Mouse (Mus musculus): Measurements from ENCODE around the gene Furin.
A peak's percentile ranks its signal among the peaks of the same experiment; 100 is the strongest.

Gene Furin

GRCm38 (mm10) chr7:80427730-80428129, 22.5 kb upstream of the Furin start:
- DNase-seq (ENCODE audit: low read depth): peak; percentile 72

- peak; percentile 93 for DNase-seq (ENCODE audit: low read depth)
Measured at GRCm38 (mm10) chr7:80426363-80426762, 21.1 kb upstream of the Furin start.

DNA sequence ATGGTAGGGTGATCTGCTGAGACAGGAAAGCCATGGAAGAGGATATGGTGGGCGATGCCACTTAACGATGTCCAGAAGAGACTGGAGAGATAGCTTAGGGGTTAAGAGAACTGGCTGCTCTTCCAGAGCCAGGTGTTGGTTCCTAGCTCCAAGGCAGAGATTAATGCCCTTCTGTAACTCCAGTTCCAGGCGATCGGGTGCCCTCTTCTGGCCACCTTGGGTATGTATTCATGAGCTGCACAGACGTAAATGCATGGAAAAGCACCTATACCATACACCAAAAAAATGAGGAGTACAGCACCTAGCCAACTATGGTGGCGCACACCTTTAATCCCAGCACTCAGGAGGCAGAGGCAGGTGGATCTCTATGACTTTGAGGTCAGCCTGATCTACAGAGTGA, 19.5 kb upstream of the Furin start:
- peak; percentile 56 for DNase-seq (ENCODE audit: low read depth)

DNA sequence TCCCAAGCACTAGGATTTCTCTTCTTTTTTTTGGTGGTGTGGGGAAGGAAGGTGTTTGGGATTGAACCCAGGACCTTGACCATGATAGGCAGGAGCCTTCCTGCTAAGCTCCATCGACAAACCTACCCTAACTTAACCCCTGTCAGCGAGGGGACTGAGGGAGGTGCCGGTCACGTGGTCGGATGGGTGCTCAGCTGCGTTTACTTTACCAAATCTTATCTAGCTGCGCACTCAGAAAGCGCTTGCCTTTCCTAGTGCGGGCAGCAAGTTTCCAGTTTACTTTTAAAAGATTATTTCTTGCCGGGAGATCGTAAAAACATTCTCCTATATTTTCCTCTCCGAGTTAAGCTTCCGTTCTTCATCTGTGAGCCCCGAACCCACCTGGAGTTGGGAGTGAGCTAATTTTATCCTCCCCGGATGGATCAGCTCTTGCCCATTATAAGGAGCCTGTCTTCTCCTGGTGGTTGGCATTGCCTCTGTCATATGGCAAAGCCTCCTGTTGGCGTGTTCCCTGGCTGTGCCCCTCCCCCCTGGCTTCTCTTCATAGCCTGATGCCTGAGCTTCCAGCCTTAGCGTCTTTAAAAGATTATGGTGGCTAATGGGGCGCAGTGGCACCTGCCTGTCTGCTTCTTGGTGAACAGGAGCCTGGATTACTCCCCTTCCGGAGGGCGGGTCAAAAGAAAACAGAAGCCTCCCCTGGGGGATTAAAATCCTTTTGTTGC, 17.7 kb upstream of the Furin start:
- DNase-seq (ENCODE audit: low read depth): no peak

DNA sequence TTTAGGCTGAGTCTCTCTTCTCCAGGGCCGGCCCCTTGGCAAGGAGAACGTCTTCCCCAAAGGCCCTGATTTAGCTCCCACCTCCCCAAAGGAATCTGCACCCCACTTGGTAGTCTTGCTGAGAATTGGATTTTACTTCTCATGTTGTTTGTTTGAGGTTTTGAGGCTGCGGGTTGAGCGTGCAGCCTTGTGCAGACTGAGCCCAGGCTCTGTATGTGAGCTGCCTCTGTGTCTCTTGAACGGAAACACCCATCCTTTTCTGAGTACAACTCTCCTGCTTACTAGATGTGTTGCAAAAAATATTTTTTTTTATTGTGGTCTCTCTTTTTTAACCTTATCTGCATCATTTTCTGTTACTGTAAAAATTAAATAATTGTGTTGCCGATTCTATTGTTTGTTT, 16.3 kb upstream of the Furin start:
- DNase-seq (ENCODE audit: low read depth): no peak

- peak; percentile 62 for DNase-seq (ENCODE audit: low read depth)
Measured at GRCm38 (mm10) chr7:80420586-80420985, 15.3 kb upstream of the Furin start.

DNA sequence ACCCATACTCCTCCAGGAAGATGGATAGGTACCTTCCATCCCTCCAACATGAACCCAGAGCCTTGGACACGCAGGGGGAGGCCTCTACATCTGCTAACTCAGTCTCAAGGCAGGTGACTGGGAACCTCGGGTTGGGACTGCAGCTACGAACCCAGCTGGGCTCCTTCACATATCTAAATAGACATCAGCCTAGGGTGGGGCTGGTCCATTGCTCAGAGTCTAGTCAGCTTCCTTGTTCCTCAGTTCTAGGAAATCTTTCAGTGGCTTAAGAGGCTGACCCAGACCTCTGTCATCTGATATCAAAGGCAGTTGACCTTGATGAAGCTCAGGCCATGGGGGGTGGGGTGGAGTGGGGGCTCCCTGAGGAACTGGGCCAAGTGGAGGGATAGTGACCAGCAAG, 14.0 kb upstream of the Furin start:
- DNase-seq (ENCODE audit: low read depth): peak; percentile 90

- no peak for DNase-seq (ENCODE audit: low read depth)
Measured at GRCm38 (mm10) chr7:80418036-80418435, 12.8 kb upstream of the Furin start.

- DNase-seq (ENCODE audit: low read depth): no peak
Measured at GRCm38 (mm10) chr7:80417601-80418000, 12.4 kb upstream of the Furin start.

DNA sequence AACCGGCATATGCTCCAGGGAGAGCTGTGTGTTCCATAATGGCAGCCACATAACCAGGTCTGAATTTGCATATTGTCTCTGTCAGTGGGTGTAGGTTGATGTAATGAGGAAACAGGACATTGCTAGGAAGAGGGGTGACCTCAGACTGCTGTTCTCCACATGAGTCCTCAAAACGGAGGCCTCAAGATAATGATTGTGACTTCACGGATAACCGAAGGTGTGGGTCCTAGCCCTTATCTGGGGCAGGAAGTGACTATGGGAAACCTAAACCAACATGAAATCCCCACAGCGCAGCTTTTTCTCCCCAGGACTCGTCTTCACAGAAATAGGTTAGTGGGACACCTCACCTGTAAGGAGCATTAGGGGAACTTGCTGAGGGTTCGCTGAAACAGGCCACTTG, 11.7 kb upstream of the Furin start:
- DNase-seq (ENCODE audit: low read depth): peak; percentile 78

DNA sequence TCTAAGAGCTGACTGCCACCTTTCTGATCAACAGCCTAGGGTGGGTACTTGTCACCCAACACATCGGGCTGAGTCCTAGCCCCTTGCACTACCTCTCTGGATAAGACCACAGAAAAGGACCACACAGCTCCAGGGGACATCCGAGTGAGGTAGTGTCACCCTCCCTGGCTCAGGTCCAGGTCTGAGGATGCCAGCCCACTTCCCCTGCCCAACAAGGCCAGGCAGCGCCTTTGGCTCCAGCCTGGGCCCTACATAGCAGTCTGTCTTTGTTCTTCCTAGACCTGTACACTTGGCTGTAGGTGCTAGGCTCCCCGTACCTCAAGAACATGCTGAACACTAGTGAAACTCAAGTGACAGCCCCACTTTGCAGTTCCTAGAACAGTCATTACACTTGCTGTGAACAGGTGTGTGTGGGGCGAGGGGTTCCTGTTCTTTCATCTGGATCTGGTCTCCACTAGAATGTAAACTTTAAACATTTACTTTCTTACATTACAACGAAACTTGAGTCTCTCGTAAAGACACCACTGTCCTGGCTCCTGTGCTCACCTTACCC, 9.1 kb upstream of the Furin start:
- peak; percentile 69 for DNase-seq (ENCODE audit: low read depth)

DNA sequence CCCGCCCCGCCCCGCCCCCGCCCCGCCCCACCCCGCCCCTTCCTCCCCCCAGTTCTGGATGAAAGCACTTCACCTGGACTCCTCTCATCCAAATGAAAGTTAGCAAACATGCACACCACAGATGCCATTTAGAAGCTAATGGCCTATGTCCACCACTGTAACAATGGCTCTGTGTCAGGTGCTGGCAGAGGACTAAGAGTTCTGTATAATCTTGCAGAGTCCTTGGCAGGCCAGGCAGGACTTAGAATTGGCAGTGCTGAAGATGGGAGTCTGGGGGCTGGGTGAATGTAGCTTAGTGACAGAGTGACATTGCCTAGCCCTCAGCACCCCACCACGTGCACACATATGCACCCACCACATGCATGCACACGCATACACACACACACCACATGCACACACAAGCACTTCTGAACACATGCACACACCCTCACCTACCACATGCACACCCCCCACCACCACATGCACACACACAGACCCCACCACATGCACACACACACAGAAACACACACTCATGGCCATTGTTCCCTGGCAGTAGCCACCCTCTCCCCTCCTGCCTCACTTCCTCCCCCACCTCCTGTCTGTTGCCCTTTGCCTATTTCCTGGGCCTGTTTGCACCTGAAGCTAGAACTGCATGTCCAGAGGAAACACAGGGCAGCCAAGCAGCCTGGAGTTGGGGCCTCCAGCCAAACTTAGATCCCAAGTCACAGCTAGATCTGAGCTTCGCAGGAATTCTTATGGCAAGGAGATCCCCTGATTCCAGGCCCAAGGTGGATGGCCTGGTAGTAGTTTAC, 8.5 kb upstream of the Furin start:
- no peak for DNase-seq (ENCODE audit: low read depth)

- DNase-seq (ENCODE audit: low read depth): no peak
Measured at GRCm38 (mm10) chr7:80412781-80413180, 7.5 kb upstream of the Furin start.

- DNase-seq (ENCODE audit: low read depth): no peak
Measured at GRCm38 (mm10) chr7:80412279-80412678, 7.0 kb upstream of the Furin start.

DNA sequence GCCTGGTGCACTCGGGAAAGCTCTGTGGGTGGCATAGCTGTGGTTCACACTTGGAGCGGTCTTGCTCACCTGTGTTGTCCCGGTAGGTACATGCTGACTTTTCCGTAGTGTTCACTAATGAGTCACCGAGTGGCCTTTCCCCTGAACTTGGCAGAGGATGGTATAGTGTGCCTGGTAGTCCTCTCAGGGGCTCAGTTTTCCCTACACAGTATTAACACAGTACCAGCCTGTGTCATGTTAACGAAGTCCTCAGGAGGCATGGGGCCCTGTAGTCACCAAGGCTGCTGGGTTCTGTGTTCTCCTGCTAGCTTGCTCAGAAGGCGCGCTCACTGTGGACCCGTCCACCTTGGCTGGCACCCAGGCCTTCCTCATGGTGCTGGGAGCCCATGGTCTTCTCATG, 5.1 kb upstream of the Furin start:
- no peak for DNase-seq (ENCODE audit: low read depth)

DNA sequence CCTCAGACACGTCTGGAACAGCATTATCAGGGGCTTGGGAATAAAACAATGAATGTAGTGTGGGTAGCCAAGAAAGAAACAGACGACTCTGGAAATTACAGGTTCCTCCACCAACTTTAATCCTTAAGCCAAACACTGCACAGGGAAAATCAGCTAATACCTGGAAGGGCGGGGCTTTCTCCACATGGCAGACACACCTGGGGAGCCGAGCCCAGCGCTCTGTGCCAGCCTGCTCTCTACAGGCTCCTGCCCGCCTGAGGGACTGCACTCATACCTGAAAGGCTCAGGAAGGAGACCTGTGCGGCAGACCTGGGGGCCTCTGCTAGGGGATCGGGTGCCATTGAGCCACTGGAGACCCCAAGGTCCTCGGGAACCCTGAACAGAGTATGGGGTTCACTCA, 2.5 kb upstream of the Furin start:
- DNase-seq (ENCODE audit: low read depth): no peak

- no peak for DNase-seq (ENCODE audit: low read depth)
Measured at GRCm38 (mm10) chr7:80406186-80406585, 950 bp upstream of the Furin start.

DNA sequence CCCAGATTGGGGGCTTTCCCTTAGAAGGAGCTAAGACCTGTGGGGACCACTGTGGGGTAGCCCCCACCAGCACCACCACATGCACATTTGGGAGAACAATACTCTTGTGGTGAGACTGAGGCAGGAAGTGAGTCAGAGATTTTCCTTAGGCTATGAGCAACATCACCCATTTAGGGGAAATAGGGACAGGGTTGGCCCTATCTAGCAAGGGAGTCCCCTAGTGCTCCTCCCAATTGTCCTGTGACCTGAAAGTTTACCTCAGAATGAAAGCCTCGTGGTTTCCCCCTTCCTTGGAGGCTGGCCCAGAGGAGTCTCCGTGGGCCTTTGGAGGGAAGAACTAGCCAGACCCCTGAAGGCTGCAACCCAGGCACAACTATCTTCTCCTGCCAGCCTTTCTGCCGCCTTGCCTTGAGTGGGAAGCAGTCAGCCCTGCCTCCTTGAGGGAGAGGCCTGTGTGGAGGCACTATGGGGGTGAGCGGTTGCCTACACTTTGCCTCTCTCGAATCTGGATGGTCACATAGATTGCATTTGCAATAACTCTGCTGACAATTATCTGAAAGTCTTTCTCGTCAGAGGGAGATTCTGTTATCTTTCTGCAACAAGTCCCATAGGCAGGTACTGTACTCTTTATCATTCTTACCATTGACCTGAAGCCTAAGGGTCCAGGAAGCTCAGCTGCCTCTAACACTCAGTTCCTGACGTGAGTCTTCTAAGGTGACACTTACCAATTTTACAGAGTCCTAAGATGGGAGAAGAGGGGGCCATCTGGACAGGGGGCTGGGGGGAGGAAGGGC, 938 bp downstream of the Furin start:
- DNase-seq (ENCODE audit: low read depth): peak; percentile 93

DNA sequence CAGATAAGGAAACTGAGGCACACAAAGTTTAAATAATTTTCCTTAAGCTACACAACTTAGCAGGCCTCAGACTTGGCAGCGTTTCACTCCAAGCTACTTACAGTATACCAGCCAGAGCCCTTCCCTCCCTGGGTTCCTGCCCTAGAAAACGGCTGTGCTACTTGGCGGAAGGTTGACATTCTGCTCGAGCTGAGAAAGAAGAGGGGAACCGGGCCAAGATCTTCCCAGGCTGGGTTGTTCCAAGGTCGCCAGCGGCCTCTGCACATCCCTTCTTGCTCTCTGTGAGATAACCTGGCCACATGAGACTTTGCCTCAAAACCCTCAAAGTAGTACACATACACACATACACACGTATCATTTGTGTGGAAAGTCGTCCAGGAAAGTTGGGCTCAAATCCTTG, 1.7 kb downstream of the Furin start:
- peak; percentile 71 for DNase-seq (ENCODE audit: low read depth)

DNA sequence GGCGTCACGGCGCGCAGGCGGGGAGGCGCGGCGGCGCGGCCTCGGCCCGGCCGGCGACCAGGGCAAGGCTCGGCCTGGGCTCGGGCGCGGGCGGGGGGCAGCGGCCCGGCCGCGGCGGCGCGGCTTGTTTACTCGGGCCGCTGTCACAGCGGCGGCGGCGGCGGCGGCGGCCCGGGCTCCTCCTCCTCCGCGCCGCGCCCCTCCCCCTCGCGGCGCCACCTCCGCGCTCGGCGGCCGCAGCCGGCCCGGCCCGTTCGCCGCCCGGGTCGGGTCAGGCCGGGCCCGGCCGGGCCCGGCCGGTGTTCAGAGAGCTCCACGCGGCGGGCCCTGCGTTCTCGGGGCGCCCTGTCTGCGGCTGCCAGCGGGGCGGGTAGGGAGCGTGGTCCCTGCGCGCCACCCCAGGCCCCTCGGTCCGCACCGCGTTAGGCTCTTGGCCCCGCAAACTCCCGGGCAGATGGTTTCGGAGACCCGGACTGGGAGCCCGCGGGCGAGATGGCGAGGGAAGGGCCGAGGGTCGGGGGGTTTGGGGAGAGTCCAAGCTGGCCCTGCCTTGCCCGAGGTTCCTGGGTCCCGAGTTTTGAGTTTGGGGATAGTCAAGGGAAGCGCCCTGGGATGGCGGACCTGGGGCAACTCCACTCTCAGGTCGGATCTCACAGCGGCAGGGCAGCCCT, 2.5 kb downstream of the Furin start:
- peak; percentile 46 for DNase-seq (ENCODE audit: low read depth)

GRCm38 (mm10) chr7:80401860-80402641, 3.2 kb downstream of the Furin start:
- no peak for DNase-seq (ENCODE audit: low read depth)

Measured in 416B (cell line).